In genomic region chr5:138934540-138934939, GRCm38 (mm10) we compare ENCODE assay signal across 8 mouse cellular contexts.
DNase-seq lines count a peak whose midpoint lies in the region; ATAC-seq lines count a peak whose summit lies in the region.

No protein-coding gene starts in this region.

- no peaks in the 10 kb centered on the region for H3K36me3 ChIP-seq in heart, embryonic 12.5 days
- no peaks in the 10 kb centered on the region for H3K36me3 ChIP-seq in intestine, embryonic 16.5 days (ENCODE audit: control insufficient read depth, insufficient read depth, low read length)

- no peak overlapping the region for H3K4me2 ChIP-seq in heart, embryonic 12.5 days
- no peak overlapping the region for H3K4me2 ChIP-seq in intestine, embryonic 16.5 days (ENCODE audit: low read depth, low read length)

- intact Hi-C loops in heart, postnatal 14 days (cut with DNase I), result no loop called here

- peak; percentile 36; the same call in 1 of the 2 replicates for ATAC-seq in heart, embryonic 12.5 days (ENCODE audit: insufficient number of reproducible peaks, low FRiP score)
- ATAC-seq in intestine, embryonic 16.5 days, result peak; percentile 76
- ATAC-seq in megakaryocyte progenitor cell, adult 5-6 weeks (replicated peaks; ENCODE audit: poor library complexity), result peak; percentile 69

- H3K4me1 ChIP-seq in heart, embryonic 12.5 days (replicated peaks), result peaks cover 39% of the 10 kb centered on the region
- H3K4me1 ChIP-seq in intestine, embryonic 16.5 days (ENCODE audit: control insufficient read depth, insufficient read depth, low read length), result peaks cover 11% of the 10 kb centered on the region

- H3K27ac ChIP-seq in heart, embryonic 12.5 days (ENCODE audit: poor library complexity, severe bottlenecking), result no peak overlapping the region
- no peak overlapping the region for H3K27ac ChIP-seq in intestine, embryonic 16.5 days (ENCODE audit: low read length)

- no peak overlapping the region for H3K4me3 ChIP-seq in heart, embryonic 12.5 days
- no peak overlapping the region for H3K4me3 ChIP-seq in intestine, embryonic 16.5 days (ENCODE audit: low read length)

- no peak for DNase-seq in heart, postnatal 14 days
- peak; percentile 22 for DNase-seq in c-Kit-positive CD71-negative TER-119-negative erythroid progenitor cells, embryonic 14.5 days (ENCODE audit: low read depth)
- no peak for DNase-seq in left cerebral cortex, adult 18-20 months (ENCODE audit: low spot score in 2 of 2)
- DNase-seq in cerebellum, postnatal 14 days, result no peak
- no peak for DNase-seq in spleen, postnatal 36 days (ENCODE audit: low spot score in 2 of 2)

- no peaks in the 10 kb centered on the region for H3K9me3 ChIP-seq in heart, embryonic 12.5 days (replicated peaks)
- H3K9me3 ChIP-seq in intestine, embryonic 16.5 days (ENCODE audit: control insufficient read depth, low read length), result no peaks in the 10 kb centered on the region

- 19% methylated on average over 6 of the region's 6 CpGs for WGBS in heart, embryonic 12.5 days
- WGBS in intestine, embryonic 16.5 days, result 14% methylated on average over 6 of the region's 6 CpGs

- H3K27me3 ChIP-seq in heart, embryonic 12.5 days (replicated peaks), result peaks cover 8% of the 10 kb centered on the region; the same call in 1 of the 2 replicates
- no peaks in the 10 kb centered on the region for H3K27me3 ChIP-seq in intestine, embryonic 16.5 days (replicated peaks; ENCODE audit: control insufficient read depth, insufficient read depth, low read length)

- no peak overlapping the region for H3K9ac ChIP-seq in heart, embryonic 12.5 days
- no peak overlapping the region for H3K9ac ChIP-seq in intestine, embryonic 16.5 days (ENCODE audit: low read depth, low read length)
